Mouse (Mus musculus) 416B (cell line): ENCODE data around the gene Rab43.
A peak's percentile ranks its signal among the peaks of the same experiment; 100 is the strongest.

Experiments
- DNase-seq: peaks from one replicate; pipeline ENCODE4 v3.0.0; 2011; ENCODE audit warnings: low read depth

Gene Rab43

DNA sequence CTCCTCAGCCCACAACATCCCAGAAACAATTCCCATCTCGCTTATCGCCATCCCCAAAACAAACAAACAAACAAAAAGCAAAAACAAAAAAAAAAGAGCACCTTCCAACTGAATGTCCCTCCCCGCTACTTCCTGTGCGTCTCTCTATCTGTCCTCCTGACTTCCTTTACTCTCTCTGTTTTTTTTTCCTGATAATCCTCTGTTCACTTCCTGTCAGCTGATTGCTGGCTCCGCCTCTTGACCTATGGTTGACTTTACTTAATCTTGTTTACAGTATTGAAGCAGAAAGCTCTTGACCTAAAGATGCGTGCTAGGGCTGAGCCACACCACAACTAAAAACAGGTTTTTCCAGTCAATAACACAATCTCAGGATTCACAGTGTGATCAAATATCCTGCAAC is 63.4 kb downstream of the Rab43 start:
- DNase-seq: peak; percentile 59

DNA sequence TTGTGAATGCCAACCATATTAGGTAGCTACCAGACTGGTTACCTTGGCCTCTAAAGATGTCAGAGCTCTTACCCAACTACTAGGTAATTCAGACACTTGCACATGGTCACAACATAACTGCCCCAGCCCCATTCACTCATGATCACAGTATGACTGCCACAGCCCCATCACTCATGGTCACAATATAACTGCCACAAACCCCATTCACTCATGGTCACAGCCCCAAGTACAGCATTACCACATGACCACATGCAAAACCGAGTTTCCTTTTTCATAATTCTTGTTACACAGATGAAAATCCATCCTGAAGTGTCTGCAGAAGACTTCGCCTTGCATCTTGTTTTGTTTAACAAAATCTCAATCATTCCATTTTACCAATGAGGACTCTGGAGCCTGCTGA is 63.9 kb downstream of the Rab43 start:
- peak; percentile 72 for DNase-seq

DNA sequence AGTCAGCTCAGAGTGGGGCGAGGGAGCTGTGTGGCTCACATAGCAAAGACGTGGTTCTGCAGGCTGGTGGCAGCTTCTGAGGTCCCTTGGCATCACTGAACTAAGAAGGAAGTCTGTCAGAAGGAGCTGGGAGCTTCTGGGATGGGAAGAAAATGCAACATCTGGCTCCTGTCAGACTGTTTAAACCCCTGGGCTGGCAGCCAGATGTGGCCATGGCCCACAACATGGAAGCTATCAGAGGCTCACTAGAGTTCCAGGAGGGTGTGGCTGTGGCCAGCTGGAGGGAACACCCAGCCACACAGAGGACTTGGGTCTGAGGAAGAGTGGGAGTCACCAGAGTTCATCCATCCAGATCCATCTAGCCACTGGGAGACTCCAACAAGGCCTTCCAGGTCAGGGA is 65.1 kb downstream of the Rab43 start:
- no peak for DNase-seq

DNA sequence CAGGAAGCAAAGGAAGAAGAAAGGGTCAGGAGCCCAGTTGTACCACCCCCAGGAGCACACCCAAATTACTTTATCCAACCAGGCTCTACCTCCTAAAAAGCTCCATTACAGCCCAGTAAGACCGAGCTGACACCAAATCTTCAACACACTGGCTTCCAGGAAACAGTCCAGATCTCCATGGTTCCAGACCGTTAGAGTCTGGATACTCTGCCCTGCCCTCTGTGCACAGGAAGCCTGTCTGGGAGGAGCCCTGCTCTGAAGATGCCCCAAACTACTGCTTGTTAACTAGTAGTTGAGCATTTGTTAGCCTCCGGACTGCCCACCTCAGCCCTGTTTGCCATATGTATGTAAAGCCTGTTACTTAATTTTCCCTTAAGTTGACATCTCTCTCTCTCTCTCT is 65.9 kb downstream of the Rab43 start:
- no peak for DNase-seq

DNA sequence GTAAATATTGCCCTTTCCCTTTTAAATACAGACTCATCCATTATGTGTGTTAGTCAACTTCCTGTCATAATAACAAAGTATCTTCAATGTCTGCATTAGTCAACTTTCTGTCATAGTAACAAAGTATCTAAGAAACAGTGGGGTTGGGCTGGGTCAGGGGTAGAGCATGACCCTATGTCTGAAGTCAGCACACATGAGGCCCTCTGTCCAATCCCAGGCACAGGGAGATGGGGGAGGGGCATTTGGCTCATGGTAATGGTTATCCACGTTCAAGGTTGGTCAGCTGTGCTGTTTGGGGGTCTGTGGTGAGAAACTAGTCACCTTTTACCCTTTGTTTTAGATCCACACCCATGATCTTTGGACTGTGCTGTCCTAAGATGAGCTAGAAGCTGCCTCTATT is 66.7 kb downstream of the Rab43 start:
- peak; percentile 44 for DNase-seq

DNA sequence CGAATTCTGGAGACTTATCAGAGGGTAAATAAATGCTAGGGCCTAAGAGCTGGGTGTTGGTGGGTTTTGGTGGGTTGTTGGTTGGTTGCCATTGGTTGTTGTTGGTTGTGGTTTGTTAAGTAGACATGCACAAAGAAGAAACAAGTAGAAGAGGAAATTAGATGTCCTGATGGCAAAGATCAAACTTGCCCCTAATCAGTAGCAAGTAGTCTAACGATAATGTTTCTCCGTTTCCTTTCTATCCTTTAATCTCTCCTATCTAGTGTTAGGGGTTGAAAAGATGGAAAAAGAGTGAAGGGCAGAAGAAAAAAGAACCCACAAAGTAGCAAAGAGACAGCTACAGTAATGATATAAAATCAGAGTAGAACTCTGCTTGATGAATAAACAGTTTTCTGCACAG is 67.3 kb downstream of the Rab43 start:
- no peak for DNase-seq

DNA sequence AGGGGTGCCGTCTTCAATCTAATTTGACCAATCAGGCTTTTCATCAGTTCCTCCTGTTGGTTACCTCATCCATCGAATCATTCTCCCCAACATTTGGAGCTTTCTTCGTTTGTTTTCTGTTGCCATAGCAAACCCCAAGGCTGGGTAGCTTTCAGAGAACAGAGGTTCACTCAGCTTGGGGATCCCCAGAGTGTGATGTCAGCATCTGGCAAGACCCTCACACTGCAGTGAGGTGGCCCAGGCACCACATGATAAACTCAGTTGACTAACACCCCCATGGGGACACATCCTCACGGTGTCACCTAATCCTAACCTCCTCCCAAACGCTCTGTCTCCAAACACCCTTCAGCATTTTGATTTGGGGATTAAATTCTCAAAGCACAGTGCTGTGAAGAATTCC is 68.7 kb downstream of the Rab43 start:
- DNase-seq: no peak

DNA sequence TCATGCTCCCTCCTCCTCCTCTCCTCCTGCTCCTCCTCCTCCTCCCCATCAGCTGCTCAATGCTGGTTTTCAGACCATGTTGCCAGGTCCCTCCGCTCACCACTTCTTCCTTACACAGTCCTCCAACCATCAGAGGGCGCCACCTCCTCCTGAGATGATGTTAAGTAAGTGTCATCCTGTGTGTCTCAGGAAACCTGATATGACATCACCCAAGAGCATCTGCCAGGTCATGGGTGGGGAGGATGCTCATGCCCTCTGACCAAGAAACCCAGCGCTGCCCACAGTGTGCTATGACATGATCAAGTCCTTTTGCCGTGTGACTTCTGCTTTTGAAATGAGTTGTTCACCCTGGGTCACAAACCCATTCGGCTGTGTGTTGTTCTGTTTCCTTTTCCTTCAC is 69.2 kb downstream of the Rab43 start:
- DNase-seq: peak; percentile 61

DNA sequence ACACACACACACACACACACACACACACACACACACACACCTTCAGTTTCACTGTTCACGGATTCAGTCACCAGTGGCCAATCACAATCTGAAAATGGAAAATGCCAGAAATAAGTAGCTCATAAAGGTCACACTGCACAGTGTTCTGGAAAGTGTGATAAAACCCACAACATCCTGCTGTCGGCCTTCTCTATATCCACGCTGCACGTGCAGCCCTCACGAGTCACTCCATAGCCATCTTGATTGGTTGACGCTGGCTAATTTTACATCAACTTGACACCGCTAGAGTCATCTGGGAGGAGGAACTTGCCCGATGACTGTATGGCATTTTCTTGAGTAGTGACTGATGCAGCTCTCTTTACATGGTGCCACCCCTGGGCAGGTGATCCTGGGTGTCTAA is 70.0 kb downstream of the Rab43 start:
- peak; percentile 90 for DNase-seq

DNA sequence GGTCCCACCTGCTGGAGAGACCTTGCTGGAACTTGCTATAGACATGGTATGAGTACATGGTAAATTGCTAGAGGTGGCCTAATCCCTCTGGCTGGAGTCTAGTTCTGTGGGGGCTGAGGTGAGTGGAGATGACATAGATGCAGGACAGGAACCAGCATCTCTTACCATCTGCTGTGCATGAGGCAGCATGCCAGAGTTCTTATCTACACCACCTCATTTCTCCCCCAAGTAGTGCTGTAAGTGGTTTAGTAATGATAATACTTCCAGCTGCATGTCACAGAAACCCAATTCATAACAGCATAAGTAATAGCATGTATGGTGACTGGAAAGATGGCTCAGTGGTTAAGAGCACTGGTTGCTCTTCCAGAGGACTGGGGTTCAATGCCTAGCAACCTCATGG is 71.5 kb downstream of the Rab43 start:
- peak; percentile 93 for DNase-seq

DNA sequence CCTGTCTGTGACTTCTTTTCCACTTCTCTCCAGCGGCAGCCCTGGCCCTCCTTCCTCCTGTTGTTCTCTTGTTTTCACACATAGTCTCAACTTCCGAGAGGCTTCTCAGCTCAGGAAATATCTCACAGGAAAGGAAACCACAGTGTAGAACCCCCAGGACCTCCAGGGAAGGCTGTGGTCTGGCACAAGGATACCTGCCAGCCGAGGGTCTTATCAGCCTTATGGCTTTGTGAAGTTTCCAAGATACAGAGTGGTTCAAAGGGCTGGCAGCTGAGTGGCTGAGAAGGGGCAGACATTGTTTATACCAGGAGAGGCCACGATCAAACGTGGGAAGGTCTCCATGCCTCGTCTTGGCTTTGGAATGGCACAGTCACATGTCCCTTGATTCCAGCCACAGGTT is 72.1 kb downstream of the Rab43 start:
- peak; percentile 75 for DNase-seq
